Mouse (Mus musculus) kidney, embryonic 16.5 days (tissue): ENCODE measurements around the gene Vps41. TPM values are rescaled to one million over a fixed set of nuclear protein-coding genes. Genes with fewer than 3 reads are reported as not detected.

Experiments used
- ATAC-seq: fragments of 200-750 bp; cut with Nextera tagmentation; 2 replicates; pipeline ENCODE4 v1.8.0; 2017; ENCODE audit warnings: moderate TSS enrichment; ENCODE audit not compliant: low FRiP score, low TSS enrichment
- H3K27ac ChIP-seq: fragments of 300-500 bp; sonication (generic); 2 replicates; pipeline ENCODE4 v1.5.1; 2014; ENCODE audit warnings: low read length
- H3K27me3 ChIP-seq: fragments of 300-500 bp; sonication (generic); 2 replicates; pipeline ENCODE4 v1.6.1; 2014; ENCODE audit warnings: low read length, control low read depth, mixed read lengths; ENCODE audit not compliant: insufficient read depth
- H3K36me3 ChIP-seq: fragments of 300-500 bp; sonication (generic); 2 replicates; pipeline ENCODE4 v1.6.1; 2014; ENCODE audit warnings: low read length, control low read depth, mixed read lengths; ENCODE audit not compliant: insufficient read depth
- H3K4me1 ChIP-seq: fragments of 300-500 bp; sonication (generic); 2 replicates; pipeline ENCODE4 v1.6.1; 2014; ENCODE audit warnings: low read length, control low read depth, mixed read lengths; ENCODE audit not compliant: insufficient read depth
- H3K4me2 ChIP-seq: fragments of 300-500 bp; sonication (generic); replicated peaks from 2 replicates; pipeline ENCODE4 v1.6.1; 2014; ENCODE audit warnings: low read depth, low read length
- H3K4me3 ChIP-seq: fragments of 300-500 bp; sonication (generic); 2 replicates; pipeline ENCODE4 v1.5.1; 2014; ENCODE audit warnings: mild to moderate bottlenecking, low read length
- H3K9ac ChIP-seq: fragments of 300-500 bp; sonication (generic); replicated peaks from 2 replicates; pipeline ENCODE4 v1.6.1; 2014; ENCODE audit warnings: low read length
- H3K9me3 ChIP-seq: fragments of 300-500 bp; sonication (generic); 2 replicates; pipeline ENCODE4 v1.6.1; 2016; ENCODE audit warnings: low read length, control low read depth
- WGBS: fragments of 180-500 bp; shearing (Covaris S2); extraction: QIAGEN DNeasy Blood & Tissue Kit; methylation state at CpG from one replicate; pipeline ENCODE4 v1.1.7; 2014; 5-methylcytosine and 5-hydroxymethylcytosine counted together
- polyA plus RNA-seq: library from polyadenylated mRNA; unstranded; fragments of >200 nt; fragmentation: Nextera tagmentation; extraction: Ambion mirVana; gene quantifications from 2 replicates; pipeline ENCODE4 v1.2.1, GENCODE M21; 2015

Gene Vps41
- polyA plus RNA-seq, 1 experiment from 2014 or later: 70.1 TPM

- Histone ChIP-seq H3K4me2 (no peak overlapping the region), H3K36me3 (no peaks in the 10 kb centered on the region), H3K27ac (peak overlapping the region; percentile 38; the same call in 1 of the 2 replicates), H3K27me3 (no peaks in the 10 kb centered on the region), H3K9ac (no peak overlapping the region), H3K9me3 (no peaks in the 10 kb centered on the region), H3K4me1 (peaks cover 10% of the 10 kb centered on the region; the same call in 1 of the 2 replicates), H3K4me3 (no peak overlapping the region)
- 81% methylated on average over 6 of the region's 6 CpGs for WGBS
- no peak for ATAC-seq
These were observed 73.0 kb downstream of the Vps41 start for GRCm38 (mm10) chr13:18790086-18790485.

- WGBS: 61% methylated on average over 4 of the region's 4 CpGs
- ATAC-seq: no peak
- Histone ChIP-seq H3K9me3 (no peaks in the 10 kb centered on the region), H3K4me3 (no peak overlapping the region), H3K27ac (no peak overlapping the region), H3K4me1 (peaks cover 10% of the 10 kb centered on the region; the same call in 1 of the 2 replicates), H3K36me3 (no peaks in the 10 kb centered on the region), H3K27me3 (no peaks in the 10 kb centered on the region), H3K9ac (no peak overlapping the region), H3K4me2 (no peak overlapping the region)
These were observed 74.2 kb downstream of the Vps41 start for GRCm38 (mm10) chr13:18791314-18791713.

DNA sequence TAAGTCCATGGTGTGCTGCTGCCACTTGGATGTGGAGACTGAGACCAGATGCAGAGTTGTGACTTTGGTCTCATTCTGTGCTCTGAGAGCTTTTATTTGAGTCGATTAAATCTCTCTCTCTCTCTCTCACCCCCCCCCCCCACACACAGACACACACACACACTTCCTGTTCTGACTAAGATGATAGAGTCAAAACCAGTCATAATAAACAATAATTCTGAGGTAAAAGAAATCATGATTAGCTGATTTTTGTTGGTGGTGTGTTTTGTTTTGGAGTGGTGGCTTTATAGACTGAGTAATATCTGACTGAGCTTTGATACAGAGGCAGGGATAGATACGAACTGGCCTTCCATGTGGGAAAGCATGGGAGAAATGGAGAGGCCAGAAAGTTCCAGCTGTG, 74.6 kb downstream of the Vps41 start:
- H3K9ac ChIP-seq: no peak overlapping the region
- no peak for ATAC-seq

DNA sequence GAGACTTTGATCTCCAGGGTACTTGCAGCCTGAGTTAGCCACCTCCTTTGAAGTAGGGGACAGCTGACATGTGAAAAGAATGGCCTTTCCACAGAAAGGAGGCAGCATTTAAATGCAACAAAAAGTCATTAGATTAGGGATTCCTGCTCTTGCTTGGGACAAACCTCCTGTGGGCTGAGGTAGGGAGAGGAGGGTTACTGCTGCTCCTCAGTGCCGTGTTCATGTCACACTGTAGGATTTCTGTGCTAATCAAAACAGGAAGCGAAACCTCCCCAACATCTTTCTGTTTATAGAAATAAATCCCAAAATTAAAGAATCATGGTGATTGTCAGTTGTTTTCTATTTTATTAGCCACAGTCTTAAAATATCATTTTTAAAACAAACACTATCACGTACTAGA, 77.4 kb downstream of the Vps41 start:
- 42% methylated on average over 3 of the region's 3 CpGs for WGBS
- H3K4me3 ChIP-seq: no peak overlapping the region
- H3K4me1 ChIP-seq: 0 out of 2 replicates have a peak, but pooled peaks cover 4% of the 10 kb centered on the region
- ATAC-seq: no peak
- no peak overlapping the region for H3K9ac ChIP-seq
- no peaks in the 10 kb centered on the region for H3K27me3 ChIP-seq
- H3K36me3 ChIP-seq: 0 out of 2 replicates have a peak, but pooled peaks cover 3% of the 10 kb centered on the region
- no peak overlapping the region for H3K4me2 ChIP-seq
- no peak overlapping the region for H3K27ac ChIP-seq
- no peaks in the 10 kb centered on the region for H3K9me3 ChIP-seq

More for the DNA sequence above, 74.6 kb downstream of the Vps41 start:
- Histone ChIP-seq H3K9me3 (no peaks in the 10 kb centered on the region), H3K4me3 (no peak overlapping the region), H3K4me1 (peaks cover 10% of the 10 kb centered on the region; the same call in 1 of the 2 replicates), H3K4me2 (no peak overlapping the region), H3K27ac (no peak overlapping the region), H3K27me3 (no peaks in the 10 kb centered on the region), H3K36me3 (no peaks in the 10 kb centered on the region)
- 78% methylated on average over 2 of the region's 2 CpGs for WGBS

DNA sequence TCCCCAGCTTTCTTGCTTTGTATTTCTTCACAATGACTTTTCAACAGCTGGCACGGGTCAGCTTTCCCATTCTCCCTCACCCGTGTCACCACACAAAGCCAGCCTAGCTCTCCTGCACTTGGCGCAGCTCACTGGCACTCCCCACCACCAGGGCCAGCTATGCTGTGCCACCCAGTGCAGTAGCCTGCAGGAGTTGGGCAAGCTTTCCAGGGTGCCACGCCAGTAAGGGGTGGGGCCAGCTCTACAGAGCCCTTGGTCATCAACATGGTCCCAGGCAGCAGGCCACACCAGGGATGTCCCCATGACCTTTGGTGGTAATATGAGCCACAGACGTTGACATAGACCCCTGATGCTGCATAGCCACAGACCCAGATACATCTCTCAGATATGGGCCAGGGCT, 80.5 kb downstream of the Vps41 start:
- no peaks in the 10 kb centered on the region for H3K9me3 ChIP-seq
- no peak overlapping the region for H3K9ac ChIP-seq
- H3K4me3 ChIP-seq: no peak overlapping the region
- 0 out of 2 replicates have a peak, but pooled peaks cover 3% of the 10 kb centered on the region for H3K36me3 ChIP-seq
- H3K27ac ChIP-seq: no peak overlapping the region
- ATAC-seq: no peak
- no peaks in the 10 kb centered on the region for H3K27me3 ChIP-seq
- H3K4me1 ChIP-seq: no peaks in the 10 kb centered on the region
- H3K4me2 ChIP-seq: no peak overlapping the region
- WGBS: 84% methylated on average over 5 of the region's 5 CpGs

DNA sequence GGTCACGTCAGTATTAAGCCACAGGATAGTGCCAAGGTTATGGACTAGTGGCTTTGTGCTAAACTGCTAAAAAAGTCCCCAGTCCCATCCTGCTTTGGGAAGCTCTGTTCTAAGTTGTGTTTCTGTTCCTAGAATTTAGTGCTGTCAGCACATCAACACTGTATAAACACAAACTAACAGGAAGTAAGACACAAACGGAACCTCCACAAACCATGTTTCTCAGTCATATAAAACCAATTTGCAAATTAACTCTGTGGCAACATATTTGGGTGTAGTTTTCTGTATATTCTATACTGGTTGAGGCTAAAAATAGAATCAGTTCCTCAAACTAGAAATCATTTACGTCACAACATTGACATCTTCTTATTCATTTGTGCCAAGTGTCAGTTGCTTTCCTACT, 83.3 kb downstream of the Vps41 start:
- Histone ChIP-seq H3K4me2 (no peak overlapping the region), H3K36me3 (0 out of 2 replicates have a peak, but pooled peaks cover 3% of the 10 kb centered on the region), H3K27me3 (no peaks in the 10 kb centered on the region), H3K9me3 (no peaks in the 10 kb centered on the region), H3K4me3 (no peak overlapping the region), H3K9ac (no peak overlapping the region), H3K4me1 (no peaks in the 10 kb centered on the region), H3K27ac (no peak overlapping the region)
- 70% methylated on average over 3 of the region's 3 CpGs for WGBS
- ATAC-seq: no peak

- 86% methylated on average over 4 of the region's 4 CpGs for WGBS
- Histone ChIP-seq H3K27me3 (no peaks in the 10 kb centered on the region), H3K4me1 (no peaks in the 10 kb centered on the region), H3K9me3 (no peaks in the 10 kb centered on the region), H3K36me3 (peaks cover 7% of the 10 kb centered on the region; the same call in 1 of the 2 replicates), H3K4me2 (no peak overlapping the region), H3K9ac (no peak overlapping the region), H3K27ac (no peak overlapping the region), H3K4me3 (no peak overlapping the region)
- ATAC-seq: no peak
These were observed 92.4 kb downstream of the Vps41 start for GRCm38 (mm10) chr13:18809465-18809864.

GRCm38 (mm10) chr13:18809978-18810675, 93.0 kb downstream of the Vps41 start:
- H3K4me3 ChIP-seq: no peak overlapping the region
- no peak overlapping the region for H3K9ac ChIP-seq
- no peaks in the 10 kb centered on the region for H3K9me3 ChIP-seq
- no peak overlapping the region for H3K4me2 ChIP-seq
- H3K4me1 ChIP-seq: no peaks in the 10 kb centered on the region
- peaks cover 13% of the 10 kb centered on the region for H3K36me3 ChIP-seq
- ATAC-seq: peak; percentile 92; the same call in 1 of the 2 replicates
- H3K27ac ChIP-seq: no peak overlapping the region
- H3K27me3 ChIP-seq: no peaks in the 10 kb centered on the region
- WGBS: 20% methylated on average over 11 of the region's 11 CpGs

- no peak for ATAC-seq
- H3K9ac ChIP-seq: no peak overlapping the region
- peaks cover 17% of the 10 kb centered on the region for H3K36me3 ChIP-seq
- H3K4me1 ChIP-seq: no peaks in the 10 kb centered on the region
- 78% methylated on average over 10 of the region's 10 CpGs for WGBS
- no peak overlapping the region for H3K27ac ChIP-seq
- no peaks in the 10 kb centered on the region for H3K27me3 ChIP-seq
- H3K4me3 ChIP-seq: no peak overlapping the region
- H3K9me3 ChIP-seq: no peaks in the 10 kb centered on the region
- no peak overlapping the region for H3K4me2 ChIP-seq
These were observed 107.5 kb downstream of the Vps41 start for GRCm38 (mm10) chr13:18824420-18825123.

DNA sequence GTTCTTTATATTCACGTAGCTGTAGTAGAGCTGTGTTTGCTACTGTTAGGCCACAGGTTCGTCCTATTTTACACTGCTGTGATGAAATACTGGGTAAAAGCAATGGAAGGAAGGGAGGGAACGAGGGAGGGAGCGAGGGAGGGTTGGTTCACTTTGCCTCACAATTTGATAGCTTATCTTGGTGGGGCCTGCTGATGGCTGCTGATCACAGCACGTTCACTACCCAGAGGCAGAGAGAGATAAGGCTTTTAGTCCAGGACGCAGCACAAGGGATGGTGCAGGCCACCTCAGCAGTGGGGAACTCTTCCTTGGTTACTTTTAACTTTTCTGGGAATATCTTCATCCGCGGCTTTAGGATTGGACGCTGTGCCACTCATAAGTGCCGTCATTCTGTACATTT, 109.9 kb downstream of the Vps41 start:
- WGBS: 88% methylated on average over 10 of the region's 10 CpGs
- H3K27me3 ChIP-seq: no peaks in the 10 kb centered on the region

More for the DNA sequence above, 109.9 kb downstream of the Vps41 start:
- no peak overlapping the region for H3K4me3 ChIP-seq
- H3K36me3 ChIP-seq: peaks cover 13% of the 10 kb centered on the region
- H3K4me1 ChIP-seq: no peaks in the 10 kb centered on the region
- ATAC-seq: no peak
- no peak overlapping the region for H3K4me2 ChIP-seq
- H3K9ac ChIP-seq: no peak overlapping the region
- H3K9me3 ChIP-seq: no peaks in the 10 kb centered on the region
- H3K27ac ChIP-seq: no peak overlapping the region
